Mouse (Mus musculus): ENCODE measurements around the gene Ccdc124. TPM values are rescaled to one million over a fixed set of nuclear protein-coding genes. Genes with fewer than 3 reads are reported as not detected.
"Not testable (repeated sequence)": the region's sequence is repeated elsewhere in the genome, so short reads cannot be mapped to it uniquely, and the experiment has no call there.

The Ccdc124 gene
- polyA plus RNA-seq, 1 experiment from 2014 or later = 143 TPM

GRCm38 (mm10) chr8:70833520-70833919 lies 40.2 kb downstream of the Ccdc124 start:
- no peak for DNase-seq (ENCODE audit: low spot score)
- Histone ChIP-seq H3K4me1 (peaks cover 20% of the 10 kb centered on the region), H3K27ac (peak overlapping the region; percentile 24; the same call in 1 of the 2 replicates)

DNA sequence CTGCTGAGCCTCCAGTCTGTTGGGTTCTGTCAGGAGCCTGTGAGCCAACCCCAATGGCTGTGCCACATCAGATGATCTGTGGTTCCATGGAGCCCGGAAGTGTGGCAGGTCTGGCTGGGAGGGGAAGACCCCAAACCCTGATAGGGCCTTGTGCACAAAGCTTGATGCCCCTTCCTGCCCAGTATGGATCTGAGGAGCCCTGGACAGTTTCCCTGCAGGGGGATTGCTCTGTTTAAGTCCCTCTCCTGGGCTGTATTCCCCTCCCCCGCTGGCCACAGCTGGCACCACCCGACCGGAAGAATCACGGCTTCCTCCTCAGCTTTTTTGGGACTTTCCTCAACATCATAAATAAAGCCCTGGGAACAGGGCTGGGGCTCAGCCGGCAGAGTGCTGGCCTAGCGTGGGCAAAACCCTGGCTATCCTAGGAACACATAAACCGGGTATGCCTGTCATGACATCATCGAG lies 40.7 kb downstream of the Ccdc124 start:
- H3K9me3 ChIP-seq = no peaks in the 10 kb centered on the region
- peak overlapping the region; percentile 42 for H3K27ac ChIP-seq
- H3K36me3 ChIP-seq = peaks cover 5% of the 10 kb centered on the region; the same call in 1 of the 2 replicates
- no peak for DNase-seq (ENCODE audit: low spot score)
- H3K27me3 ChIP-seq (ENCODE audit: insufficient read depth, poor library complexity, severe bottlenecking) = peaks cover 27% of the 10 kb centered on the region; the same call in 1 of the 2 replicates
- peaks cover 18% of the 10 kb centered on the region for H3K4me1 ChIP-seq
- 0 out of 2 replicates have a peak overlapping the region, but pooled peaks have one; percentile 12 for H3K4me3 ChIP-seq
- WGBS = 54% methylated on average over 9 of the region's 9 CpGs

More at GRCm38 (mm10) chr8:70833520-70833919, 40.2 kb downstream of the Ccdc124 start:
- no peaks in the 10 kb centered on the region for H3K9me3 ChIP-seq
- peaks cover 27% of the 10 kb centered on the region; the same call in 1 of the 2 replicates for H3K27me3 ChIP-seq (ENCODE audit: insufficient read depth, poor library complexity, severe bottlenecking)
- WGBS = 32% methylated on average over 15 of the region's 15 CpGs
- H3K4me3 ChIP-seq = no peak overlapping the region
- peaks cover 5% of the 10 kb centered on the region; the same call in 1 of the 2 replicates for H3K36me3 ChIP-seq

DNA sequence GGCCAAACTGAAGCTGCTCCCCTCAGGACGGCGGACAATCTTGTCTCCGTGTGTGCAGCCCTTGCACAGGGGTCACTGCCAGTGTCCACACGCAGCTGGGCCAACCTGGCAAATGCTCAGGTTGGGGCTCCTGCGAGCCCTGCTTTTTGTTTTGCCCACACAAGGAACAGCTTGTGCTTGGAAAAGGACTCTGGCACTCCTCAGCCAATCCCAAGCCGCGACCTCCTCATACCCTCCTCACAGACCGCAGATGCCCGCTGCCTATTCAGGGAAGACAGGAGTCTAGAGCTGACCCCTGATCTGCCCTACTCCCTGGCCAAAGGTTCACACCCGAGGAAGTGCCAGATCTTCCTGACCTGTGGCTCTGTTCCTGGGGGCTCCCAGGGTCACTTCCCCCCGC lies 41.4 kb downstream of the Ccdc124 start:
- Histone ChIP-seq H3K4me1 (peaks cover 18% of the 10 kb centered on the region), H3K27ac (peak overlapping the region; percentile 42; the same call in 1 of the 2 replicates), H3K27me3 (ENCODE audit: insufficient read depth, poor library complexity, severe bottlenecking) (peaks cover 27% of the 10 kb centered on the region; the same call in 1 of the 2 replicates), H3K9me3 (no peaks in the 10 kb centered on the region), H3K36me3 (peaks cover 5% of the 10 kb centered on the region; the same call in 1 of the 2 replicates), H3K4me3 (no peak overlapping the region)
- DNase-seq (ENCODE audit: low spot score) = no peak
- WGBS = 72% methylated on average over 11 of the region's 11 CpGs

DNA sequence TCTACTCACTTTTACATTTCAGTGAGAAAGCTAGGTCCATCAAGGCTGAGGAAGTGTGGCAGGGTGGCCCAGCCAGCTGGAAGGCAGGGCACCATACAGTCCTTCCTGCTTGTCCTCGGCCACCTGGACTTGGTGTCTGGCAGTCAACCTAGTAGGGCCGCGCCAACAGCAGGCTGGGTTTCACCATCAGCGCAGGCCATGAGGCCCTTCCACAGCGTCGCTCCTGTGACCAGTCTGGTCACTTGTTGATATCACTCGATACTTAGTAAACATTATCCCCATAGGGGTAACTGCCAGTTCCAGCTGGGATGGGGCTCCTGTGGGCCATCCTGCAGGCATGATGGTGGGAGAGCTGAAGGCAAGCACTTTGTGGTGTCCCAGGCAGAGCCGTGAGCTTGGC lies 42.2 kb downstream of the Ccdc124 start:
- Histone ChIP-seq H3K4me1 (peaks cover 18% of the 10 kb centered on the region), H3K9me3 (no peaks in the 10 kb centered on the region), H3K27ac (no peak overlapping the region), H3K27me3 (ENCODE audit: insufficient read depth, poor library complexity, severe bottlenecking) (peaks cover 20% of the 10 kb centered on the region; the same call in 1 of the 2 replicates), H3K36me3 (peaks cover 5% of the 10 kb centered on the region; the same call in 1 of the 2 replicates), H3K4me3 (no peak overlapping the region)
- WGBS = 84% methylated on average over 8 of the region's 8 CpGs
- DNase-seq (ENCODE audit: low spot score) = no peak

- Histone ChIP-seq H3K27ac (no peak overlapping the region), H3K27me3 (ENCODE audit: insufficient read depth, poor library complexity, severe bottlenecking) (peaks cover 13% of the 10 kb centered on the region; the same call in 1 of the 2 replicates), H3K36me3 (no peaks in the 10 kb centered on the region), H3K4me3 (no peak overlapping the region), H3K4me1 (peaks cover 9% of the 10 kb centered on the region; the same call in 1 of the 2 replicates), H3K9me3 (no peaks in the 10 kb centered on the region)
- DNase-seq (ENCODE audit: low spot score) = no peak
- WGBS = 80% methylated on average over 1 of the region's 1 CpGs
Measured at GRCm38 (mm10) chr8:70827796-70828195, 45.9 kb downstream of the Ccdc124 start.

DNA sequence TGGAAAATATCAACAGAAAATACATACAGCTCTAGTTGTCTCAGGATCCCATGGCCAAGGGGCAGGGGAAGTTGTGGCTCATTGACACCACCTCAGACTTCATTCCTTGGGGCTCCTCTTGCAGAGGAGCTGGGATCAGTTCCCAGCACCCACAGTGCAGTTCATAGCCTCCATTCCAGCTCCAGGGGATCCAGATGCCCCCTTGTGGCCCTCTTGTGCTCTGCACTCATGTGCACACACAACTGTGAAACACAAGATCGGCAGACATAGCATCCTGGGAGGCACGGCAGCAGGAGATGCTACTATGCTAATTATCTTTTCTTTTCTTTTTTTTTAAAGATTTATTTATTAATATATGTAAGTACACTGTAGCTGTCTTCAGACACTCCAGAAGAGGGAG lies 46.7 kb downstream of the Ccdc124 start:
- DNase-seq (ENCODE audit: low spot score) = no peak
- no peak overlapping the region for H3K27ac ChIP-seq
- H3K4me3 ChIP-seq = no peak overlapping the region
- H3K36me3 ChIP-seq = no peaks in the 10 kb centered on the region
- peaks cover 5% of the 10 kb centered on the region; the same call in 1 of the 2 replicates for H3K4me1 ChIP-seq
- no peaks in the 10 kb centered on the region for H3K9me3 ChIP-seq
- WGBS = 99% methylated on average over 2 of the region's 2 CpGs
- H3K27me3 ChIP-seq (ENCODE audit: insufficient read depth, poor library complexity, severe bottlenecking) = peaks cover 14% of the 10 kb centered on the region; the same call in 1 of the 2 replicates

DNA sequence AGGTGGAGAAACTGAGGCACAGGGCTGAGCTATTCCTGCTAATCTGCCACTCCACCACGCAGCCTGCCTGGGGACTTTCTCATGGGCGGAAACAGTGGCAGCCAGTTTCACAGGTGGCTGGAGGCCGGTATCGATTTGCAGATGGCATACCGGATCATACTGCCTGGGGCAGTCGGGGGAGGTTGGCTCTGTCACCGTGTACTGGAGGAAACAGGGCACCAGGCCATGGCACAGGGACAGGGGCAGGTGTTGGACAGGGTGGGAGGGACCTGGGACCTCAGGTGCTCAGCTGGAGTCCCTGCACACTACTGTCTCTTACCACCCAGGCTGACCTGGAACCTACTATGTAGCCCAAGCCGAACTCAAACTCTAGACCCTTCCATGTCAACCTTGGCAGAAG lies 47.9 kb downstream of the Ccdc124 start:
- no peak for DNase-seq (ENCODE audit: low spot score)
- Histone ChIP-seq H3K4me3 (no peak overlapping the region), H3K27me3 (ENCODE audit: insufficient read depth, poor library complexity, severe bottlenecking) (peaks cover 26% of the 10 kb centered on the region), H3K27ac (no peak overlapping the region), H3K36me3 (no peaks in the 10 kb centered on the region), H3K9me3 (no peaks in the 10 kb centered on the region), H3K4me1 (peaks cover 5% of the 10 kb centered on the region; the same call in 1 of the 2 replicates)
- 78% methylated on average over 8 of the region's 8 CpGs for WGBS

GRCm38 (mm10) chr8:70823802-70824201 lies 49.9 kb downstream of the Ccdc124 start:
- no peak overlapping the region for H3K4me3 ChIP-seq
- DNase-seq (ENCODE audit: low spot score) = no peak
- H3K36me3 ChIP-seq = no peaks in the 10 kb centered on the region
- peaks cover 9% of the 10 kb centered on the region for H3K4me1 ChIP-seq
- 80% methylated on average over 7 of the region's 7 CpGs for WGBS
- peaks cover 42% of the 10 kb centered on the region for H3K27me3 ChIP-seq (ENCODE audit: insufficient read depth, poor library complexity, severe bottlenecking)
- H3K27ac ChIP-seq = no peak overlapping the region
- peaks cover 5% of the 10 kb centered on the region; the same call in 1 of the 2 replicates for H3K9me3 ChIP-seq

DNA sequence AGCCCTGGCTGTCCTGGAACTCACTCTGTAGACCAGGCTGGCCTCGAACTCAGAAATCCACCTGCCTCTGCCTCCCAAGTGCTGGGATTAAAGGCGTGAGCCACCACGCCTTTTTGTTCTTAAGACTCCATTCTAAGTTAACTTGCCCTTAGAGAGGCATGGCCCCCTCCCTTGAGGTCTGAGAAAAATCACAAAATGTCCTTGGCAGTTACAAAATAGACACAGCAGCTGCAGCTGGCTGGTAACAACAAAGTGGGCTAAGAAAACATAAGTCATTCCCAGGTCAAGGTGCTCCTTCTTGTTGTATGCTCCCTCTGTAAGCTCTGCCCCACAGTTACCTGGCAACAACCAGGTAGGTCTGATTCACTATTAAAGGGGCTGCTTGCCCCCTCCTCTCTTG lies 51.1 kb downstream of the Ccdc124 start:
- not testable (repeated sequence) for H3K4me1 ChIP-seq; H3K27ac ChIP-seq; DNase-seq (ENCODE audit: low spot score); H3K4me3 ChIP-seq; H3K36me3 ChIP-seq; H3K9me3 ChIP-seq
- WGBS = 77% methylated on average over 3 of the region's 3 CpGs
- peaks cover 49% of the 10 kb centered on the region for H3K27me3 ChIP-seq (ENCODE audit: insufficient read depth, poor library complexity, severe bottlenecking)

DNA sequence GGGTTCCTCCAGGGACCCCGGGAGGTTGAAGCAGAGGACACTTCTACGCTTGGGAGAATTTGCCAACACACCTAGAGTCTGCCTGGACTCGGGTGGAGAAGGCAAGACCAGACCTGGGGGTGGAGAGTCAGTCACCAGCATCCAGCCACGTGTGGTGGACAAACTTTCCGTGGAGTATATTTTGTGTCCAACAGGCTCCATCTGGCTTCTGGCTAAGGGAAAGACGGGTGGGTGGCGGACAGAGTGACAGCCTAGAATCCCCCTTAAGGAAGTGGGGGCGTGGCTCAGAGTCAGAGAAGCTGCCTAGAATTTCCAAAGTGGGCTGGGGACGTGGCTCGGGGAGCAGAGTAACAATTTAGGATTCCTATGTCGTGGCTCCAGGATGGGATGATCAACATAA lies 51.7 kb downstream of the Ccdc124 start:
- H3K27ac ChIP-seq = no peak overlapping the region
- WGBS = 44% methylated on average over 11 of the region's 11 CpGs
- peaks cover 55% of the 10 kb centered on the region for H3K27me3 ChIP-seq (ENCODE audit: insufficient read depth, poor library complexity, severe bottlenecking)

GRCm38 (mm10) chr8:70821399-70821962 lies 52.3 kb downstream of the Ccdc124 start:
- WGBS = 15% methylated on average over 30 of the region's 30 CpGs
- Histone ChIP-seq H3K4me3 (no peak overlapping the region), H3K27ac (no peak overlapping the region), H3K9me3 (peaks cover 7% of the 10 kb centered on the region; the same call in 1 of the 2 replicates), H3K27me3 (ENCODE audit: insufficient read depth, poor library complexity, severe bottlenecking) (peaks cover 60% of the 10 kb centered on the region), H3K4me1 (peaks cover 17% of the 10 kb centered on the region), H3K36me3 (no peaks in the 10 kb centered on the region)
- no peak for DNase-seq (ENCODE audit: low spot score)

More for the DNA sequence above, 51.7 kb downstream of the Ccdc124 start:
- Histone ChIP-seq H3K4me1 (peaks cover 12% of the 10 kb centered on the region), H3K4me3 (no peak overlapping the region), H3K36me3 (no peaks in the 10 kb centered on the region), H3K9me3 (peaks cover 7% of the 10 kb centered on the region; the same call in 1 of the 2 replicates)
- DNase-seq (ENCODE audit: low spot score) = no peak

GRCm38 (mm10) chr8:70820101-70820935 lies 53.4 kb downstream of the Ccdc124 start:
- DNase-seq (ENCODE audit: low spot score) = no peak
- Histone ChIP-seq H3K27me3 (ENCODE audit: insufficient read depth, poor library complexity, severe bottlenecking) (peaks cover 72% of the 10 kb centered on the region), H3K27ac (0 out of 2 replicates have a peak overlapping the region, but pooled peaks have one; percentile 8), H3K4me1 (peaks cover 19% of the 10 kb centered on the region), H3K9me3 (peaks cover 7% of the 10 kb centered on the region; the same call in 1 of the 2 replicates), H3K36me3 (no peaks in the 10 kb centered on the region), H3K4me3 (peak overlapping the region; percentile 36)
- WGBS = 2% methylated on average over 31 of the region's 31 CpGs

Measured in heart, embryonic 10.5 days (tissue).